9 mouse cellular contexts compared by ENCODE assay signal in the genomic region with DNA sequence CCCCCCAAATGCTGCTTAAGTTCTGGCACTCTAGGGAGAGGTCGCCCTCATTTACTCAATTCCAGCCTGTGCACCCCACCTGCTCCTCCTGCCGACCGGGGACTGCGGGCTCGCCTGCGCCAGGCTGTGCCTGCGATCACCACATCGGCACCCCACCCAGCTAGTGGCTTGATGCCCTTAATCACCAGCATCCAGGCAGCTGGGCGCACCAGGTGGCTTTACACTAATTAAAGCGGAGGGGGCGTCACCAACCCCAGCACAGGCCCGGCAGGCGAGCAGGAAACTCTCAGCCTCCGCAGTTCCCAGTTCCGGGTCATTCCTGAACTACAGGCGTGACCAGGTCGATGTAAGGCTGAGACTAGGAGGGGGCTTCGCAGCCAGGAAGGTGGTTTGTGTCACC.
DNase-seq lines count a peak whose midpoint lies in the region; ATAC-seq lines count a peak whose summit lies in the region.
"Had no signal": no experiment of that assay in that cellular context is flagged by ENCODE, and none has a peak within 500 bp of the region (broad histone marks: within the 10 kb centered on the region; RNA-seq: fewer than 3 reads in every experiment).

No protein-coding gene starts in this region.

- no peak overlapping the region for H3K9ac ChIP-seq in forebrain, embryonic 11.5 days (ENCODE audit: low read length)
- H3K9ac ChIP-seq in neural tube, embryonic 13.5 days = no peak overlapping the region
- H3K9ac ChIP-seq: heart, embryonic 12.5 days had no signal

- 2% methylated on average over 18 of the region's 18 CpGs for WGBS in heart, embryonic 10.5 days
- 0% methylated on average over 18 of the region's 18 CpGs for WGBS in forebrain, embryonic 11.5 days
- 1% methylated on average over 18 of the region's 18 CpGs for WGBS in limb, embryonic 10.5 days
- WGBS in neural tube, embryonic 13.5 days = 1% methylated on average over 18 of the region's 18 CpGs

- H3K9me3 ChIP-seq in heart, embryonic 10.5 days = no peaks in the 10 kb centered on the region
- no peaks in the 10 kb centered on the region for H3K9me3 ChIP-seq in forebrain, embryonic 11.5 days (ENCODE audit: control insufficient read depth, low read length)
- H3K9me3 ChIP-seq in limb, embryonic 10.5 days (replicated peaks) = no peaks in the 10 kb centered on the region
- H3K9me3 ChIP-seq in neural tube, embryonic 13.5 days = no peaks in the 10 kb centered on the region
- H3K9me3 ChIP-seq: heart, embryonic 12.5 days had no signal

- no peak overlapping the region for H3K27ac ChIP-seq in heart, embryonic 10.5 days
- H3K27ac ChIP-seq in forebrain, embryonic 11.5 days (ENCODE audit: low read depth, low read length) = no peak overlapping the region
- no peak overlapping the region; the same call in 1 of the 2 replicates for H3K27ac ChIP-seq in limb, embryonic 10.5 days
- peak overlapping the region; percentile 62 for H3K27ac ChIP-seq in neural tube, embryonic 13.5 days (replicated peaks)

- H3K4me3 ChIP-seq in heart, embryonic 10.5 days = peak overlapping the region; percentile 40
- H3K4me3 ChIP-seq in forebrain, embryonic 11.5 days (ENCODE audit: low read depth, low read length) = no peak overlapping the region
- peak overlapping the region; percentile 35 for H3K4me3 ChIP-seq in limb, embryonic 10.5 days
- 0 out of 2 replicates have a peak overlapping the region, but pooled peaks have one; percentile 1 for H3K4me3 ChIP-seq in neural tube, embryonic 13.5 days
- H3K4me3 ChIP-seq: heart, embryonic 12.5 days had no signal

- DNase-seq in heart, embryonic 10.5 days (ENCODE audit: low spot score) = no peak
- no peak for DNase-seq in heart, adult 11 months
- DNase-seq in forebrain, embryonic 11.5 days (ENCODE audit: low spot score) = peak; percentile 71
- DNase-seq in limb, embryonic 10.5 days (ENCODE audit: low spot score) = peak; percentile 45
- DNase-seq in gastrocnemius, postnatal 10 days = no peak
- DNase-seq in adrenal gland, postnatal 25 days = no peak
- no peak for DNase-seq in heart, postnatal 25 days (ENCODE audit: low spot score)

- H3K4me1 ChIP-seq in heart, embryonic 10.5 days = peaks cover 5% of the 10 kb centered on the region; the same call in 1 of the 2 replicates
- peaks cover 5% of the 10 kb centered on the region; the same call in 1 of the 2 replicates for H3K4me1 ChIP-seq in forebrain, embryonic 11.5 days (replicated peaks; ENCODE audit: control insufficient read depth, insufficient read depth, low read length)
- H3K4me1 ChIP-seq in limb, embryonic 10.5 days = peaks cover 15% of the 10 kb centered on the region
- H3K4me1 ChIP-seq in neural tube, embryonic 13.5 days (replicated peaks) = peaks cover 24% of the 10 kb centered on the region
- H3K4me1 ChIP-seq: heart, embryonic 12.5 days had no signal

- H3K36me3 ChIP-seq in heart, embryonic 10.5 days = no peaks in the 10 kb centered on the region
- H3K36me3 ChIP-seq in forebrain, embryonic 11.5 days (ENCODE audit: control insufficient read depth, insufficient read depth, low read length) = no peaks in the 10 kb centered on the region
- no peaks in the 10 kb centered on the region for H3K36me3 ChIP-seq in limb, embryonic 10.5 days
- H3K36me3 ChIP-seq in neural tube, embryonic 13.5 days = no peaks in the 10 kb centered on the region
- H3K36me3 ChIP-seq: heart, embryonic 12.5 days had no signal

- intact Hi-C loops in heart, postnatal 25 days (cut with DNase I) = no loop called here

- H3K27me3 ChIP-seq in heart, embryonic 10.5 days (ENCODE audit: insufficient read depth, poor library complexity, severe bottlenecking) = peaks cover 79% of the 10 kb centered on the region
- H3K27me3 ChIP-seq in forebrain, embryonic 11.5 days (ENCODE audit: control insufficient read depth, insufficient read depth, low read length) = peaks cover 24% of the 10 kb centered on the region
- H3K27me3 ChIP-seq in limb, embryonic 10.5 days (ENCODE audit: low read depth, poor library complexity, severe bottlenecking) = peaks cover 87% of the 10 kb centered on the region
- H3K27me3 ChIP-seq in neural tube, embryonic 13.5 days = peaks cover 56% of the 10 kb centered on the region

- peak; percentile 60 for ATAC-seq in forebrain, embryonic 11.5 days (replicated peaks; ENCODE audit: low FRiP score)
- ATAC-seq in neural tube, embryonic 13.5 days (ENCODE audit: low read depth) = peak; percentile 75

- H3K4me2 ChIP-seq in forebrain, embryonic 11.5 days (ENCODE audit: low read depth, low read length, severe bottlenecking) = peak overlapping the region; percentile 24; the same call in 1 of the 2 replicates
- H3K4me2 ChIP-seq in neural tube, embryonic 13.5 days = peak overlapping the region; percentile 38
- H3K4me2 ChIP-seq: heart, embryonic 12.5 days had no signal

Comparison
In these comparisons a context has a peak if more than half of its experiments do, and no peak if none do; other contexts are left out.
1. DNase-seq: peak in forebrain, embryonic 11.5 days (single experiment) and limb, embryonic 10.5 days (single experiment); none in heart, embryonic 10.5 days (single experiment), heart, adult 11 months (single experiment), gastrocnemius, postnatal 10 days (single experiment), adrenal gland, postnatal 25 days (single experiment) and heart, postnatal 25 days (single experiment).